Mouse (Mus musculus): ENCODE data around the gene Trim9. TPM values are rescaled to one million over a fixed set of nuclear protein-coding genes. Genes with fewer than 3 reads are reported as not detected.

Gene Trim9
- total and polyA plus RNA-seq, 3 experiments: not detected

DNA sequence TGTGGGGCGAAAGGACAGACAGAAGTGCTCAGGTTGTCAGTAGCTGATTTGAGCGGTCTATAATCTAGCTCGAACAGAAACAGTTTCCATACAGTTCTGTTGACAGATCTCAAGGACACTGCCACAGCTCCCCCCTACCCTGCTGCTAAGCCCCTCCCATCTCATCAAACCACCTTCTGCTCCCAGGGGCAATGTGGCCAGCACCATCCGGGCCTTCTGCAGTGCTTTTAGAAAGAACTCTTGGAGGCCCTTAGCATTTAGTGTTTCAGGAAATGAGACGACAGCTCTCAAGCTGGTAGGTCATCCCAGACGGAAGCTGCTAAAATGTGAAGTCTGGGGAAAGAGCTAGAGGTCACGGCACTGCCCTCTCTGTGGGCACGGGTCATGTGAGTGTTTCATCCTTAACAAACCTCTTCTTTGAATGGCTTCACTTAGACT lies 80.9 kb downstream of the Trim9 start:
- H3K4me1 ChIP-seq (ENCODE audit: control insufficient read depth in 1 of 2, insufficient read depth in 2 of 2, low read length in 2 of 2): no peaks in the 10 kb centered on the region
- no peaks in the 10 kb centered on the region for H3K79me2 ChIP-seq (ENCODE audit: control insufficient read depth, insufficient read depth, low read length, poor library complexity)
- no peak overlapping the region for H3K4me3 ChIP-seq (ENCODE audit: control insufficient read depth in 1 of 2, insufficient read depth in 1 of 2, low read depth in 2 of 2, low read length in 2 of 2)
- no peak for DNase-seq (ENCODE audit: low read depth, low spot score)
- peaks cover 2 to 6% of the 10 kb centered on the region in 2 experiments; a peak in 3 of 4 replicates for H3K27me3 ChIP-seq (ENCODE audit: control insufficient read depth in 1 of 2, insufficient read depth in 2 of 2, low read length in 2 of 2)
- H3K27ac ChIP-seq (ENCODE audit: control insufficient read depth, low read depth, low read length): no peak overlapping the region
- H3K9me3 ChIP-seq (replicated peaks; ENCODE audit: insufficient read depth, low read length): no peaks in the 10 kb centered on the region
- TF ChIP-seq USF1 (IDR thresholded peaks at IDR 0.05; ENCODE audit: low read depth, low read length): no peak
- no peak for TF ChIP-seq MAX (IDR thresholded peaks at IDR 0.05; ENCODE audit: low read length)
- TF ChIP-seq HCFC1 (IDR thresholded peaks at IDR 0.05; ENCODE audit: low read depth, low read length): no peak
- TF ChIP-seq ETS1 (IDR thresholded peaks at IDR 0.05; ENCODE audit: low read depth, low read length): no peak
- no peak for TF ChIP-seq TAL1 (IDR thresholded peaks at IDR 0.05; ENCODE audit: low read length)
- no peak for TF ChIP-seq POLR2AphosphoS5 (IDR thresholded peaks at IDR 0.05; ENCODE audit: borderline replicate concordance, low read depth, low read length)
- TF ChIP-seq ZMIZ1 (IDR thresholded peaks at IDR 0.05; ENCODE audit: low read depth, low read length): no peak
- no peak for TF ChIP-seq SMC3 (IDR thresholded peaks at IDR 0.05; ENCODE audit: low read depth, low read length)
- no peak for TF ChIP-seq BHLHE40 (IDR thresholded peaks at IDR 0.05; ENCODE audit: borderline replicate concordance, low read depth, low read length)
- TF ChIP-seq ZNF384 (IDR thresholded peaks at IDR 0.05; ENCODE audit: low read depth, low read length): no peak
- TF ChIP-seq MXI1 (IDR thresholded peaks at IDR 0.05; ENCODE audit: low read depth, low read length): no peak
- TF ChIP-seq UBTF (IDR thresholded peaks at IDR 0.05; ENCODE audit: borderline replicate concordance, insufficient read depth, low read depth, low read length): no peak
- no peak for TF ChIP-seq MYB (IDR thresholded peaks at IDR 0.05; ENCODE audit: low read depth, low read length)
- TF ChIP-seq MYC (IDR thresholded peaks at IDR 0.05; ENCODE audit: low read depth, low read length): no peak
- TF ChIP-seq TBP (IDR thresholded peaks at IDR 0.05; ENCODE audit: low read depth, low read length): no peak
- TF ChIP-seq TCF12 (IDR thresholded peaks at IDR 0.05; ENCODE audit: low read depth, low read length): no peak
- no peak for TF ChIP-seq RAD21 (IDR thresholded peaks at IDR 0.05; ENCODE audit: low read depth, low read length)
- TF ChIP-seq JUND (IDR thresholded peaks at IDR 0.05; ENCODE audit: low read depth, low read length): no peak
- no peaks in the 10 kb centered on the region for H3K36me3 ChIP-seq (ENCODE audit: control insufficient read depth in 1 of 2, insufficient read depth in 2 of 2, low read length in 2 of 2)
- no peak overlapping the region for H3K9ac ChIP-seq (ENCODE audit: control insufficient read depth, low read depth, low read length, poor library complexity, severe bottlenecking)

GRCm38 (mm10) chr12:70263721-70264120 lies 83.7 kb downstream of the Trim9 start:
- Histone ChIP-seq H3K27ac (ENCODE audit: control insufficient read depth, low read depth, low read length) (no peak overlapping the region), H3K4me3 (ENCODE audit: control insufficient read depth in 1 of 2, insufficient read depth in 1 of 2, low read depth in 2 of 2, low read length in 2 of 2) (no peak overlapping the region), H3K9me3 (replicated peaks; ENCODE audit: insufficient read depth, low read length) (no peaks in the 10 kb centered on the region), H3K9ac (ENCODE audit: control insufficient read depth, low read depth, low read length, poor library complexity, severe bottlenecking) (no peak overlapping the region), H3K4me1 (ENCODE audit: control insufficient read depth in 1 of 2, insufficient read depth in 2 of 2, low read length in 2 of 2) (no peaks in the 10 kb centered on the region), H3K36me3 (ENCODE audit: control insufficient read depth in 1 of 2, insufficient read depth in 2 of 2, low read length in 2 of 2) (no peaks in the 10 kb centered on the region), H3K79me2 (ENCODE audit: control insufficient read depth, insufficient read depth, low read length, poor library complexity) (no peaks in the 10 kb centered on the region), H3K27me3 (ENCODE audit: control insufficient read depth in 1 of 2, insufficient read depth in 2 of 2, low read length in 2 of 2) (peaks cover 8 to 11% of the 10 kb centered on the region in 2 experiments)
- DNase-seq (ENCODE audit: low read depth, low spot score): no peak
- TF ChIP-seq POLR2A (IDR thresholded peaks at IDR 0.05; ENCODE audit: control insufficient read depth in 1 of 2, insufficient read depth in 1 of 2, low read depth in 1 of 2, low read length in 2 of 2, poor library complexity in 1 of 2): no peak
- TF ChIP-seq POLR2AphosphoS5 (IDR thresholded peaks at IDR 0.05; ENCODE audit: borderline replicate concordance, low read depth, low read length): no peak
- TF ChIP-seq GATA1 (IDR thresholded peaks at IDR 0.05; ENCODE audit: low read depth, low read length): no peak
- TF ChIP-seq MEF2A (IDR thresholded peaks at IDR 0.05; ENCODE audit: extremely low read depth, insufficient replicate concordance, low read depth, low read length, poor library complexity, severe bottlenecking): no peak
- TF ChIP-seq CHD2 (IDR thresholded peaks at IDR 0.05; ENCODE audit: low read length): no peak
- TF ChIP-seq USF1 (IDR thresholded peaks at IDR 0.05; ENCODE audit: low read depth, low read length): no peak
- TF ChIP-seq BHLHE40 (IDR thresholded peaks at IDR 0.05; ENCODE audit: borderline replicate concordance, low read depth, low read length): no peak
- TF ChIP-seq MAX (IDR thresholded peaks at IDR 0.05; ENCODE audit: low read length): no peak
- no peak for TF ChIP-seq KAT2A (conservative IDR thresholded peaks at IDR 0.05; ENCODE audit: low read depth, low read length)
- no peak for TF ChIP-seq E2F4 (IDR thresholded peaks at IDR 0.05; ENCODE audit: borderline replicate concordance, low read depth, low read length)
- no peak for TF ChIP-seq ZKSCAN1 (IDR thresholded peaks at IDR 0.05; ENCODE audit: low read depth, low read length)
- no peak for TF ChIP-seq CHD1 (IDR thresholded peaks at IDR 0.05; ENCODE audit: low read depth, low read length)
- no peak for TF ChIP-seq RAD21 (IDR thresholded peaks at IDR 0.05; ENCODE audit: low read depth, low read length)
- no peak for TF ChIP-seq POLR2AphosphoS2 (IDR thresholded peaks at IDR 0.05; ENCODE audit: low read length)
- no peak for TF ChIP-seq USF2 (IDR thresholded peaks at IDR 0.05; ENCODE audit: borderline replicate concordance in 1 of 2, insufficient read depth in 1 of 2, low read depth in 1 of 2, low read length in 2 of 2)
- no peak for TF ChIP-seq NRF1 (IDR thresholded peaks at IDR 0.05; ENCODE audit: insufficient read depth, low read depth, low read length, poor library complexity, severe bottlenecking)
- TF ChIP-seq CTCF (IDR thresholded peaks at IDR 0.05 in 2 of 3, conservative IDR thresholded peaks at IDR 0.05 in 1 of 3; ENCODE audit: control insufficient read depth in 1 of 3, insufficient read depth in 1 of 3, low read depth in 2 of 3, low read length in 3 of 3, poor library complexity in 1 of 3, severe bottlenecking in 1 of 3): no peak
- no peak for TF ChIP-seq MYC (IDR thresholded peaks at IDR 0.05; ENCODE audit: low read depth, low read length)
- TF ChIP-seq UBTF (IDR thresholded peaks at IDR 0.05; ENCODE audit: borderline replicate concordance, insufficient read depth, low read depth, low read length): no peak
- TF ChIP-seq HCFC1 (IDR thresholded peaks at IDR 0.05; ENCODE audit: low read depth, low read length): no peak
